Mouse (Mus musculus) liver, embryonic 12.5 days (tissue): ENCODE measurements around the gene Aes. TPM values are rescaled to one million over a fixed set of nuclear protein-coding genes. Genes with fewer than 3 reads are reported as not detected.

ENCODE experiments used
- ATAC-seq: fragments of 200-750 bp; cut with Nextera tagmentation; 2 replicates; pipeline ENCODE4 v1.8.0; 2017; ENCODE audit warnings: moderate number of reproducible peaks, mild to moderate bottlenecking, moderate library complexity
- H3K27ac ChIP-seq: fragments of 300-500 bp; sonication (generic); 2 replicates; pipeline ENCODE4 v1.5.1; 2016; ENCODE audit warnings: mild to moderate bottlenecking
- H3K27me3 ChIP-seq: fragments of 300-500 bp; sonication (generic); replicated peaks from 2 replicates; pipeline ENCODE4 v1.6.1; 2016; ENCODE audit warnings: mild to moderate bottlenecking, moderate library complexity
- H3K36me3 ChIP-seq: fragments of 300-500 bp; sonication (generic); 2 replicates; pipeline ENCODE4 v1.6.1; 2016; ENCODE audit warnings: mild to moderate bottlenecking, moderate library complexity
- H3K4me1 ChIP-seq: fragments of 300-500 bp; sonication (generic); 2 replicates; pipeline ENCODE4 v1.6.1; 2016
- H3K4me2 ChIP-seq: fragments of 300-500 bp; sonication (generic); 2 replicates; pipeline ENCODE4 v1.6.1; 2016; ENCODE audit warnings: mild to moderate bottlenecking, moderate library complexity
- H3K4me3 ChIP-seq: fragments of 300-500 bp; sonication (generic); 2 replicates; pipeline ENCODE4 v1.5.1; 2016; ENCODE audit warnings: mild to moderate bottlenecking, moderate library complexity
- H3K9ac ChIP-seq: fragments of 300-500 bp; sonication (generic); 2 replicates; pipeline ENCODE4 v1.6.1; 2016; ENCODE audit warnings: mild to moderate bottlenecking, moderate library complexity
- H3K9me3 ChIP-seq: fragments of 300-500 bp; sonication (generic); replicated peaks from 2 replicates; pipeline ENCODE4 v1.6.1; 2016; ENCODE audit warnings: mild to moderate bottlenecking, moderate library complexity
- WGBS: fragments of 180-500 bp; shearing (Covaris S2); methylation state at CpG from one replicate; pipeline ENCODE4 v1.1.7; 2016; ENCODE audit not compliant: insufficient replicate concordance; 5-methylcytosine and 5-hydroxymethylcytosine counted together
- polyA plus RNA-seq: library from polyadenylated mRNA; unstranded; fragments of >200 nt; fragmentation: Nextera tagmentation; extraction: Ambion mirVana; gene quantifications from 2 replicates; pipeline ENCODE4 v1.2.1, GENCODE M21; 2016

Gene Aes
- polyA plus RNA-seq, 1 experiment from 2014 or later = 270 TPM

DNA sequence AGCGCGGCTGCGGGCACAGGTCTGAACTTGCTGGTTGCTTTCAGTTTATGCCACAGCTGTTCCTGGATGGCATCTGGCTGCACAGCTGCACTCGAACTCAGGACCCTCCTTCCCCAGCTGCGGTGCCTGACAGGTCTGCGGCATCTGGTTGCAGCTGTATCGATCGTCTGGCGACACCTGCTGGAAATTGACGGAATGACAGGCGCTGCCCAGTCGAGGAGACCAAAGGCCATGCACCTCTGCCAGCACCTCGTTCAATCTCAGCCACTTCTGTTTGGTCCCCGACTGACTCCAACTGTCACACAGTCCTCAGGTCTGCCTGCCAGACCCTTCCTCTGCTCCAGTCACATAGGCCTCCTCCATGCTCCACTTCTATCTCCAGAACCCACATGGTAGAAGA lies 32.5 kb upstream of the Aes start:
- 0 out of 2 replicates have a peak, but pooled peaks have one; percentile 1 for ATAC-seq
- Histone ChIP-seq H3K4me2 (no peak overlapping the region), H3K27ac (no peak overlapping the region), H3K4me3 (no peak overlapping the region), H3K36me3 (peaks cover 33% of the 10 kb centered on the region), H3K9me3 (no peaks in the 10 kb centered on the region), H3K27me3 (no peaks in the 10 kb centered on the region), H3K4me1 (peaks cover 39% of the 10 kb centered on the region), H3K9ac (no peak overlapping the region)
- 8% methylated on average over 14 of the region's 14 CpGs for WGBS

DNA sequence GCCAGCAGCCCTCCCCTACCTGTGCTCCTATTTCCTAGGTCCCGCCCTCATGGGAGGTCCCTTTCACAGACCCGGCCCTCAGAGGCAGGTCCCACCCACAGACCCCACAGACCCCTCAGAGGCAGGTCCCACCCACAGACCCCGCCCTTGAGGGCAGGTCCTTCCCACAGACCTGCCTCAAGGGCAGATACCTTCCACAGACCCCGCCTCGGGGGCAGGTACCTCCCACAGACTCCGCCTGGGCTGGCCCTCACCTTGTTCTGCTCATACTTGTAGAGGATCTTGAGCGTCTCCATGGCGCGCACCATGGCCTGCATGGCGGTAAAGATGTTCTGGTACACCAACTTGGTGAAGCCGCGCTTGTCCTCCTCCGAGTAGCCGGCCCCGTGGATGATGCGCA lies 24.5 kb upstream of the Aes start:
- ATAC-seq = no peak
- no peak overlapping the region for H3K4me2 ChIP-seq
- no peak overlapping the region for H3K9ac ChIP-seq
- no peaks in the 10 kb centered on the region for H3K27me3 ChIP-seq
- no peaks in the 10 kb centered on the region for H3K9me3 ChIP-seq
- no peak overlapping the region for H3K27ac ChIP-seq
- H3K4me1 ChIP-seq = peaks cover 36% of the 10 kb centered on the region
- H3K4me3 ChIP-seq = no peak overlapping the region
- H3K36me3 ChIP-seq = peaks cover 88% of the 10 kb centered on the region
- 74% methylated on average over 16 of the region's 16 CpGs for WGBS

DNA sequence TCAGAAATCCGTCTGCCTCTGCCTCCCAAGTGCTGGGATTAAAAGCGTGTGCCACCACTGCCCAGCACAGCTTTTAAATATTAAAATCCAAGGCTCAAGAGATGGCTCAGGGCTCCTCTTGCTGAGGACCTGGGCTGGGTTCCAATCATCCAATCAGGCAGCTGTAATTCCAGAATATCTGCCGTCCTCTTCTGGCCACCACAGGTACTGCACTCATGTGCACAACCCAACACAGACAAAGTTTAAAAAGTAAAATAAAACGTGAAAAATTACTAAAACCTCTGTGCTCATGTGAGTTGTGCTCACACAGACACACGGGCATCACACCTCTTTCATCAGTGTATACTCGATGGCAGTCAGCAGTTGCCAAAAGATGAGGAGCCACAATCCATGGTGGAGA lies 22.6 kb upstream of the Aes start:
- ATAC-seq = no peak
- Histone ChIP-seq H3K4me2 (no peak overlapping the region), H3K9ac (no peak overlapping the region), H3K27me3 (no peaks in the 10 kb centered on the region), H3K27ac (no peak overlapping the region), H3K4me1 (peaks cover 53% of the 10 kb centered on the region), H3K9me3 (no peaks in the 10 kb centered on the region), H3K4me3 (no peak overlapping the region), H3K36me3 (peaks cover 78% of the 10 kb centered on the region)
- 60% methylated on average over 6 of the region's 6 CpGs for WGBS

DNA sequence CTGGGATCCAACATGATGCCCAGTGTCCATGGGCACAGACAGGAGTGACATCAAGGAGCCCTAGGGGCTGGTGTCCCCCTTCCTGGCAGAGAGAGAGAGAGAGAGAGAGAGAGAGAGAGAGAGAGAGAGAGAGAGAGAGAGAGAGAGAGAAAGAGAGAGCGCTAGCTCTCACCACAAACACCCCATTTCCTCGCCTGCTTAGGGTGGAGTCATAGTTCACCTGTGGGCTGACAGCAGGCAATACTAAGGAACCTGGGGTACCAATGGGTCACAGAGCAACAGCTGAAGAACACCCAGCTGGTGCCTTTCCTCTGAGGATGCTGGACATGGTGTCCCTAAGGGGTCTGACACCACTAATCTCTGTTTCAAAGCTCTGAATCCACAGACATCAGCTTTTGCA lies 21.9 kb upstream of the Aes start:
- Histone ChIP-seq H3K27me3 (no peaks in the 10 kb centered on the region), H3K36me3 (peaks cover 77% of the 10 kb centered on the region), H3K27ac (no peak overlapping the region), H3K4me1 (peaks cover 60% of the 10 kb centered on the region), H3K4me2 (no peak overlapping the region), H3K4me3 (no peak overlapping the region), H3K9ac (no peak overlapping the region), H3K9me3 (no peaks in the 10 kb centered on the region)
- 67% methylated on average over 2 of the region's 2 CpGs for WGBS
- no peak for ATAC-seq

DNA sequence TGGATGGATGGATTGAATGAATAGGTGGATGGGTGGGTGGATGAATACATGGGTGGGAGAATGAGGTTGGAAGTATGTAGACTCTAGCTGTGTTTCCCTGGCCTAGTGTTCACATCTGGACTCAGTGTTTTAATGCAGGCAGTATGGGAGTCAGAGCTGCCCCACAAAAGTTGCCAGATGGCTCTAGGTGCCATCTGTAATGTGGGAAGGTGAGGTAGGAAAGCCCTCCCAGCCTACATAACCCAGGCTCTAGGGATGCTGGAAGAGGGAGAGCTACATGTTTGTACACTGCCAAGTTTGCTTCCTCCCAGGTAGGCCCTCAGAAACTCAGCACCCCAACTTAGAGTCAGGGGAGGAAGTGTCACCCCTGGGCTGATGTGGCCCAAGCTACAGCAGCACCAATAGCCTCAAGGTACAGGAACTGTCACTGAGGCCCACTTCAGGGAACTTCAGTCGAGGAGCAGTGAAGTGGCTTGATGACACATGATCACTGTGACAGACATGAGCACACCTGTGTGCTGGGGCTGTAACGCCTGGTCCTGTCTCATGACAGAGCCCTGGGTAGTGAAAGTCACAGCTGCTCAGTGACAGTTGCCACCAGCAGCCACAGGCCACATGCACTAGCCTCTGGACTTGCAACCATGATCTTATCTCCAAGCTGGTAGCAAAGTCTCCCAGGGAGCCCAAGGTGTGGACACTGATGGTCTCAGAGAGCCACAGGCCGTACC lies 20.8 kb upstream of the Aes start:
- no peak overlapping the region for H3K4me2 ChIP-seq
- no peak overlapping the region for H3K9ac ChIP-seq
- peaks cover 66% of the 10 kb centered on the region for H3K4me1 ChIP-seq
- ATAC-seq = no peak
- H3K4me3 ChIP-seq = no peak overlapping the region
- peaks cover 77% of the 10 kb centered on the region for H3K36me3 ChIP-seq
- no peaks in the 10 kb centered on the region for H3K27me3 ChIP-seq
- H3K27ac ChIP-seq = no peak overlapping the region
- no peaks in the 10 kb centered on the region for H3K9me3 ChIP-seq
- WGBS = 62% methylated on average over 3 of the region's 3 CpGs

DNA sequence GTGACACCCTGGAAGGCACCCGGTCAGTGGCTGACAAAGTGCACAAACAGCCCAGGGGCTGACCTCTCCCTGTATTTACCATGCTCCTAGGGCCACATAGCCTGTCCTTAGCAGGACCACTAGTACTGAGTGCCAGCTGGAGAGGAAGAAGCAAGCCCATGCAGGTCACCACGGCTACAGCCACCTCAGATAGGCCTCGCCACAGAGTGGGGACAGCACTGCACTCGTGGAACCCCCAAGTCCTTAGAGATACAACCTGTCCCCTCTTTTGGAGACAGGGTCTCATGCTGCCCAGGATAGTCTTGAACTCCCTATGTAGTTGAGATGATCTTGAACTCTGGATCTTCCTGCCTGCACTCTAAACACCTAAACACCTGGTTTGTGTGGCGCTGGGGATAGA lies 17.9 kb upstream of the Aes start:
- peak overlapping the region; percentile 38; the same call in 1 of the 2 replicates for H3K27ac ChIP-seq
- peak overlapping the region; percentile 47 for H3K9ac ChIP-seq
- no peak for ATAC-seq
- peak overlapping the region; percentile 98 for H3K4me2 ChIP-seq
- no peaks in the 10 kb centered on the region for H3K27me3 ChIP-seq
- 0 out of 2 replicates have a peak overlapping the region, but pooled peaks have one; percentile 90 for H3K4me3 ChIP-seq
- H3K4me1 ChIP-seq = peaks cover 70% of the 10 kb centered on the region
- no peaks in the 10 kb centered on the region for H3K9me3 ChIP-seq
- H3K36me3 ChIP-seq = peaks cover 56% of the 10 kb centered on the region
- WGBS = 69% methylated on average over 5 of the region's 5 CpGs

DNA sequence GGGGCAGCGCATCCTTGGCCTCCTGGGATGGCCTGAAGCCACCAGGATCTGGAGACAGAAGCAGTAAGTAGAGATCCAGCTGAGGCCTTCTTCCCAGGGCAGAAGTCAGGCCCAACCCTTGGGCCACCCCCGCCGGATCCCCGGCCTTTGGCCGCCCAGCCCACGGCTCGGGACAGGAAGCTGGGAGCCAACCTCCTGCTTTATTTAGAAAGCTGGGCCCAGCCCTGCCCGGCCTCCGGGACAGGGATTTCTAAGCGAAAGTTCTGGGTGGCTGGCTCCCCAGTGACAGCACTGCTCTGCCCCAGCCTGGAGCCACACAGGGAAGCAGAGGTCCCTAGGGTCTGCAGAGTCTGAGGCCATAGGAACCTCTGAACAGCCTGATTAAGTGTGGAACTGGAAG lies 17.5 kb upstream of the Aes start:
- Histone ChIP-seq H3K9me3 (no peaks in the 10 kb centered on the region), H3K36me3 (peaks cover 53% of the 10 kb centered on the region), H3K4me1 (peaks cover 75% of the 10 kb centered on the region), H3K27me3 (no peaks in the 10 kb centered on the region), H3K9ac (peak overlapping the region; percentile 47), H3K4me3 (peak overlapping the region; percentile 90; the same call in 1 of the 2 replicates), H3K27ac (peak overlapping the region; percentile 38), H3K4me2 (peak overlapping the region; percentile 98)
- 62% methylated on average over 10 of the region's 10 CpGs for WGBS
- ATAC-seq = no peak

DNA sequence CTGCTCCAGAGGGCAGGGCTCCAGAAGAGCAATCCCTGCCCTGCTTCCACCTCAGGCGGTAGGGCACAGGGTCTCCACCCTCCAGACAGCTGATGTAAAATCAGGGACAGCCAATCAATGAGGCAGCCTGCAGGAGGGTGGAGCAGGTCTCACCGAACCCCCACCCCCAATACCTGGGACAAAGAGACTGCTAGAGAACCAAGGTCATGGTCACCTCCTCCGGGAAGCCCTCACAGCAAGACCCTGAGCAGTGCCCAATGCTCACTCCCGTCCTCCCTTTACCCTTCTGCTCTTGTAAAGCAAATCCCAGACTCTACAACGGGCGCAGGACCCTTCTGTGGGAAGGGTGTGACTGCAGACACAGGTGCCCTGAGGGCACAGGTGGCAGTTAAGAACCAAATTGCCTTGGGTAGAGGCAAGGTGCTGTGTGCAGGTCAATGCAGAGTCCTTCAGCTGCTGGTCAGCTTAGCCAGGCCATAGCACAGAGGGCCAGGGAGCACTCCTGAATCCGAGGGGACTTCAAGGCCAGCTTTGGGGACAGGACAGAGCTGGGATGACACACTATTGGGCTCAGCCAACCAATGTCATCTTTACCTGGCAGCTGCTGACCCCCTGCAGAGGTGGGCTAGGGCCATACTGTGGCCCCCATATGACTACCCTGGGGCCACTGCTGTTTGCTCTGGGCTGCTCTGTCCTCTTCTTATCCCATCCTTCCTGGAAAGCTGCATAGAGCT lies 16.4 kb upstream of the Aes start:
- Histone ChIP-seq H3K9ac (peak overlapping the region; percentile 93; the same call in 1 of the 2 replicates), H3K4me2 (peak overlapping the region; percentile 98), H3K9me3 (no peaks in the 10 kb centered on the region), H3K27me3 (no peaks in the 10 kb centered on the region), H3K4me1 (peaks cover 81% of the 10 kb centered on the region), H3K36me3 (peaks cover 44% of the 10 kb centered on the region), H3K27ac (0 out of 2 replicates have a peak overlapping the region, but pooled peaks have one; percentile 38), H3K4me3 (peak overlapping the region; percentile 90)
- ATAC-seq = no peak
- WGBS = 74% methylated on average over 7 of the region's 7 CpGs

DNA sequence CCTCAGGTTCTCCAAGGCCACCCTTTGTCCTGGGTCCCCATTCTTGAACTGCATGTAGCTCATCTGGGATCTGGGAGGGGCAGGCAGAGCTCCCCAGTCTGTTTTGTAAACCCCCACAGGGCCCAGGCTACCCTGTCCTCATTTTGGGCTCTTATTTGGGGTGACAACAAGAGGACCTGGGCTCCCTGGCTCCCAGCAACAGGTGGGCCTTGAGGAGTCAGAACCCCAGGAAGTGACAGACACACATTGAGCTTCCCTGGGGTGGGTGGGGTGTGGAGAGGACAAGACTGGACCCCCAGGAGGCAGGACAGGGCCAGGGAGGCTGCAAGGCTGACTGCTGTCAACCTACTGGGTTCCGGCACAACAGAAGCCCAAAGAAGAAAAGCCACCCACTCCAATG lies 15.7 kb upstream of the Aes start:
- H3K27ac ChIP-seq = 0 out of 2 replicates have a peak overlapping the region, but pooled peaks have one; percentile 54
- peak overlapping the region; percentile 98 for H3K4me2 ChIP-seq
- 75% methylated on average over 1 of the region's 1 CpGs for WGBS
- peaks cover 38% of the 10 kb centered on the region for H3K36me3 ChIP-seq
- peak overlapping the region; percentile 93 for H3K9ac ChIP-seq
- H3K4me1 ChIP-seq = peaks cover 78% of the 10 kb centered on the region
- H3K27me3 ChIP-seq = no peaks in the 10 kb centered on the region
- H3K4me3 ChIP-seq = peak overlapping the region; percentile 90
- ATAC-seq = no peak
- no peaks in the 10 kb centered on the region for H3K9me3 ChIP-seq

DNA sequence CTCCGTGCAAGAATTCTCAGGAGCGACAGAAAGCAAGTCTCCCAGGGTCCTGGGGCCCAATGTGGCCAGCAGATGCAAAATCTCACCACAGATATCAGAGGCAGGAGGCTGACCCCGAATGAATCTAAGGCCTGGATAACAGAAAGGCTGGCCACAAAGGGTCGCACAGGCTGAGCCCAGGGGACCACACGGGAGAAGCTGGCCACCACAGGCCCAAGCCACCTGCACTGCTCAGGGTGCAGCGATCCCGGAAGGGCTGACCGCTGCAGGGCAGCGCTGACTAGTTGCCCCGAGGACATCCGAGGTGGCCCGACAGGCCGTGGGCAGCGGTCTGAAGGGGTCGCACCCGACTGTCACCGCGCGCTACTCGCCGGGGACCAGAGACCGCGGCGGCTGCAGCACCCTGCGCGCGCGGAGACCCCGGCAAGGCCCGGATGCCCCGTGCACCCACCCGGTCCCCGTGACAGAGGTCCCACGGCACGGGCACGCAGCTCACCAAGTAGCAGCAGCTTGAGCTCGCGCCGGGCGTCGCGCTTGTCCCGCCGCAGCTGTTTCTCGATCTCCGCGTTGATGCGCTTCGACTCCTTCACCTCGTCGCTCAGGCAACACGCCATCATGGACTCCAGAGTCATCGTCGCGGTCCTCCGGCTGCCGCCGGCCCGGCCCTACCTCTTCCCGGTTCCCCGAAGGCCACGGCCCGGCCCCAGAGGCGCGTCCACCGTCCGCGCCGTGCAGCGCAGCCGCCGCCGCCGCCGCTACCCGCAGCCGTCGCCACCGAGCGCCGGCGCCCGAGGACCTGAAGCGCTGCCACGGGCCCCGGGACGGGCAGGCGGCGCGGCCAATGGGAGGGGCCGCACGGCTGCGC lies 14.8 kb upstream of the Aes start:
- H3K27ac ChIP-seq = peak overlapping the region; percentile 88
- peak overlapping the region; percentile 90 for H3K4me3 ChIP-seq
- H3K4me1 ChIP-seq = peaks cover 69% of the 10 kb centered on the region
- peak; percentile 5; the same call in 1 of the 2 replicates for ATAC-seq
- under 1% methylated on average over 93 of the region's 93 CpGs for WGBS
- peak overlapping the region; percentile 98 for H3K4me2 ChIP-seq
- peak overlapping the region; percentile 93 for H3K9ac ChIP-seq
- no peaks in the 10 kb centered on the region for H3K9me3 ChIP-seq
- no peaks in the 10 kb centered on the region for H3K27me3 ChIP-seq
- peaks cover 29% of the 10 kb centered on the region for H3K36me3 ChIP-seq

DNA sequence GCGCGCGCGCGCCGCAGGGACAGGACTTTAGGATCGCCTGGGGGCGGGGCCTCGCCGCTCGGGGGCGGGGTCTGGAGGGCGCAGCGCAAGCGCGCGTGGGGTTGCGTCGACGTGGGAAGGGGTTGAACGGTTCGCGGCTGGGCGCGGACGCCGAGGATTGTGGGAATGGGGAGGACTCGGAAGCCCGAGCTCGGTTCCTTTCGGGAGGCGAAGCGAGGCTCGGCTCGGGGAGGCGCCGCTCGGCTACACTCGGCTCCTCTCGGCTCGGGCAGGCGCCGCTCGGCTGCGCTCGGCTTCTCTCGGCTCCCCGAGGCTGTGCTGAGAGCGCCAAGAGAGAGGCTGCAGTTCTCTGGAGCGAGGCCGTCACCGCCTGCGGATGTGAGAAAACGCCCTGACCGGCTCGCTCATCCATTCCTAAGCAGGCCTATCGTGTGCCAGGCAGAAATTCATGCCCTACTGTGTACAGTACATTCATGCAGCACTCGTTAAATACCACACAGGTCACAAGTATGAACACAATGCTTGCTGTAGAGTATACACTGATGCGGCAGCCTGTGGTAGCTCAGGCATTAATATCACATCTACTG lies 14.0 kb upstream of the Aes start, which contains the start of gene Gna11:
Gene Gna11, minus strand, starts transcription at position 30 of the 587 bp plus-strand sequence.
- Histone ChIP-seq H3K9me3 (no peaks in the 10 kb centered on the region), H3K4me3 (peak within 1 kb of the TSS; percentile 90), H3K36me3 (peaks cover 22% of the 10 kb centered on the region), H3K9ac (peak within 1 kb of the TSS; percentile 93), H3K4me1 (peaks cover 63% of the 10 kb centered on the region), H3K4me2 (peak within 1 kb of the TSS; percentile 98), H3K27ac (peak within 1 kb of the TSS; percentile 88), H3K27me3 (no peaks in the 10 kb centered on the region)
- WGBS = 1% methylated on average over 59 of the region's 59 CpGs
- ATAC-seq = peak; percentile 89
